Mouse (Mus musculus) liver, embryonic 14.5 days (tissue): ENCODE results near the gene Nr1i3.

ENCODE experiments used
- CTCF ChIP-seq: IDR thresholded peaks from 2 replicates; pipeline ENCODE4 v1.5.1; 2016; ENCODE audit warnings: antibody characterized with exemption, low read depth, control low read depth
- EP300 ChIP-seq: IDR thresholded peaks from 2 replicates; pipeline ENCODE4 v1.6.1; 2016; ENCODE audit warnings: antibody characterized with exemption, low read depth

GRCm38 (mm10) chr1:171195046-171195822, 18.5 kb upstream of the Nr1i3 start:
- no peak for TF ChIP-seq CTCF
- no peak for TF ChIP-seq EP300
